Mouse (Mus musculus) G1E (cell line): ENCODE results near the gene Gm9803. TPM values are rescaled to one million over a fixed set of nuclear protein-coding genes. Genes with fewer than 3 reads are reported as not detected.

Experiments
- ATAC-seq: 2 replicates; pipeline ENCODE4 v1.8.0; 2016; ENCODE audit warnings: mild to moderate bottlenecking; ENCODE audit not compliant: insufficient number of reproducible peaks, poor library complexity, low FRiP score, severe bottlenecking; ENCODE audit errors: extremely low read depth
- DNase-seq: peaks from one replicate; pipeline ENCODE4 v3.0.0; 2012; ENCODE audit warnings: low spot score
- H3K27me3 ChIP-seq: 2 replicates; pipeline ENCODE4 v1.6.1; 2012; ENCODE audit warnings: mild to moderate bottlenecking, low read length, inconsistent platforms; ENCODE audit not compliant: insufficient read depth
- H3K36me3 ChIP-seq: replicated peaks from 2 replicates; pipeline ENCODE3; 2012; ENCODE audit warnings: mild to moderate bottlenecking, inconsistent platforms
- H3K4me1 ChIP-seq: 2 replicates; pipeline ENCODE4 v1.6.1; 2012; ENCODE audit warnings: low read depth, low read length, inconsistent platforms, mixed read lengths; ENCODE audit not compliant: insufficient read depth
- H3K4me3 ChIP-seq: 2 replicates; pipeline ENCODE4 v1.5.1; 2012; ENCODE audit warnings: low read depth, mild to moderate bottlenecking, inconsistent platforms, low read length, moderate library complexity, mixed read lengths
- H3K9me3 ChIP-seq: replicated peaks from 2 replicates; pipeline ENCODE4 v1.6.1; 2012; ENCODE audit warnings: inconsistent platforms
- CTCF ChIP-seq: IDR thresholded peaks from 2 replicates; pipeline ENCODE4 v1.5.1; 2012; ENCODE audit warnings: low read depth, low read length, inconsistent platforms, mixed read lengths
- GATA1 ChIP-seq: IDR thresholded peaks from 2 replicates; pipeline ENCODE4 v1.6.1; 2012; ENCODE audit warnings: borderline replicate concordance, low read length, inconsistent platforms, mixed read lengths
- GATA2 ChIP-seq: IDR thresholded peaks from 2 replicates; pipeline ENCODE4 v1.6.1; 2012; ENCODE audit warnings: low read depth, low read length, inconsistent platforms, borderline replicate concordance
- POLR2AphosphoS5 ChIP-seq: IDR thresholded peaks from 2 replicates; pipeline ENCODE4 v1.6.1; 2012; ENCODE audit warnings: low read depth, low read length, inconsistent platforms; ENCODE audit not compliant: insufficient replicate concordance
- TAL1 ChIP-seq: conservative IDR thresholded peaks from 2 replicates; pipeline ENCODE4 v1.6.1; 2012; ENCODE audit warnings: low read depth, low read length, inconsistent platforms, mixed read lengths
- polyA plus RNA-seq: library from polyadenylated mRNA; stranded (reverse); fragments of >175 nt; gene quantifications from 2 replicates; pipeline ENCODE4 v1.2.3, GENCODE M21; 2012
- total RNA-seq, 2 experiments: library from RNA; stranded (forward) in 1 of 2; stranded (reverse) in 1 of 2; fragments of 200-1000 nt in 1 of 2; fragments of >200 nt in 1 of 2; fragmentation: Nextera tagmentation in 1 of 2; gene quantifications; 2 replicates each; pipeline ENCODE4 v1.2.3; 2014 to 2017

Gm9803 gene
- total and polyA plus RNA-seq, 3 experiments: 2.9 to 33.3 (median 6.9) TPM

DNA sequence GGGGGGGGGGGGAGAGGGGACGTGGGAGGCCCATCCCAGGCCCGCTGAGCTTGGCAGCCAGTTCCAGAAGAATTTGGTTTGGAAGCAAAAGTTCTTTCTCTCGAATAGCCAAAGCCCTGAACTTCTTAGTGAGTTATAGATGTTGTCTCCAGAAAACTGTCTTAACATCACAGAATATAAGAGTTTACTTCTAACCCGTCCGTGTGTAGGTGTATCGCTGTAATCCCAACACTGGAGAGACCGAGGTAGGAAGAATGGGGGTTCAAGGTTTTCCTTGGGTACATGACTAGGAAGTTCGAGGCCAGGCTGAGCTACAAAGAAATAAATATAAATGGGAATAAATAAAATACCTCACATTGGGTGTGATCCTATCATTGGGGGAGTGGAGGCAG, 17.3 kb downstream of the Gm9803 start:
- H3K36me3 ChIP-seq: peaks cover 24% of the 10 kb centered on the region
- H3K27me3 ChIP-seq: no peaks in the 10 kb centered on the region
- H3K4me3 ChIP-seq: no peak overlapping the region; the same call in 1 of the 2 replicates
- DNase-seq (no peak), ATAC-seq (no peak)
- peaks cover 13% of the 10 kb centered on the region for H3K4me1 ChIP-seq
- no peaks in the 10 kb centered on the region for H3K9me3 ChIP-seq
- TF ChIP-seq GATA1: no peak
- TF ChIP-seq POLR2AphosphoS5: no peak
- no peak for TF ChIP-seq TAL1
- TF ChIP-seq CTCF: no peak
- TF ChIP-seq GATA2: no peak

DNA sequence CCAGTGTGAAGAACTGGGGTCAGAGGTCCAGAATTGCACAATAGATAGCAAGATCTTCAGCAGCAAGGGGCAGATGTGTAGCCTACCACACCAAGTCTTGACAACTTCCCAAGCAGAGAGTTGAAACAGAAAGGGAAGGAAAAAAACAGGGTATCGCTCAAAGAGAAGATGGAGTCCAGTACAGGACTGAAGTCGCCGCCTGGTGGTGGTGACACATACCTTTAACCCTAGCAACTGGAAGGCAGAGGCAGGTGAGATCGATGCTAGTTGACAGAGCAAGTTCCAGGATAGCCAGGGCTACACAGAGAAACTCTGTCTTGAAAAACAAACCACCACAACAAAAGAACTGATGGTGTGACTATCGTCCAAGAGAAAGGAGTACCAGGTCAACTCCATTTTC, 25.5 kb downstream of the Gm9803 start:
- H3K36me3 ChIP-seq: no peaks in the 10 kb centered on the region
- 0 out of 2 replicates have a peak, but pooled peaks cover 2% of the 10 kb centered on the region for H3K9me3 ChIP-seq
- TF ChIP-seq CTCF: no peak
- no peak for TF ChIP-seq TAL1
- no peak for TF ChIP-seq GATA1
- TF ChIP-seq POLR2AphosphoS5: no peak
- TF ChIP-seq GATA2: no peak
- ATAC-seq (no peak), DNase-seq (no peak)
- H3K27me3 ChIP-seq: peaks cover 3% of the 10 kb centered on the region; the same call in 1 of the 2 replicates
- H3K4me3 ChIP-seq: no peak overlapping the region
- H3K4me1 ChIP-seq: peaks cover 3% of the 10 kb centered on the region; the same call in 1 of the 2 replicates

DNA sequence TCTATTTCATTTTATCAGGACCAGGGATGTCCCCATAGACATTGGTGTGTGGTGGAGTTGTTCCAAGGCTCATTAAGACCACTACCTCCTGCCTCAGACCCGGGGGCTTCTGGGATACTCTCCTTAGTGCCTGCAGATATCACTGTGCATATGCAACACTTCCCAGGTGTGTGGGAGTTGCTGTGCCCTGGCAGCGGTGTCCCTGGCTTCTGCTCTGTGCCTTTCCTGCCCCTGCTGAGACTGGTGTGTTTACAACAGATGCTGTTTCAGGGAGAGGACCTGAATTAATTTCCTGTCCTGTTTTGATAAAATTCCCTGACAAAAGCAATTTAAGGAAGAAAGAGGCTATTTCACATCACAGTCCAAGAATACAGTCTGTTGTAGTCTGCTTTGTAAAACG, 27.0 kb downstream of the Gm9803 start:
- peaks cover 3% of the 10 kb centered on the region; the same call in 1 of the 2 replicates for H3K27me3 ChIP-seq
- DNase-seq (no peak), ATAC-seq (no peak)
- TF ChIP-seq GATA1 (no peak), GATA2 (no peak), CTCF (no peak), TAL1 (no peak), POLR2AphosphoS5 (no peak)
- H3K4me1 ChIP-seq: no peaks in the 10 kb centered on the region
- H3K4me3 ChIP-seq: no peak overlapping the region
- 0 out of 2 replicates have a peak, but pooled peaks cover 2% of the 10 kb centered on the region for H3K9me3 ChIP-seq
- H3K36me3 ChIP-seq: no peaks in the 10 kb centered on the region

DNA sequence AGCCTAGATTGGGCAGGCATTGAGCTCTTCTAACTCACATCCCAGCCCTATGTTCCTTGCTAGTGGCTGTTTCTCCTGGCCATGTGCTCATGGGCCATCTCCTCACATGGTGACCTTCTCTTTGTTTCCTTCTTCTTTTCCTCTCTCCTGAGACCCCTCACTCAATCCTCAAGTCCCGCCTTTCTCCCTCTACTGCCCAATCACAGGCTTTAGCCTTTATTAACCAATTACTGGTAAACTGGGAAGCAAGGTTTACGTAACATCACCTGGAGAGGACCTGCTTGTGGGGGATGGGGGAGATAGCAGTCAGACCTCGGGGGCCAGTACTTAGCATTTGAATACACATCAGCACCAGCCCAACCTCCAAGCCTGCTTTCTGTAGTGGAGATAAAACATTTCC, 27.5 kb downstream of the Gm9803 start:
- Histone ChIP-seq H3K9me3 (0 out of 2 replicates have a peak, but pooled peaks cover 2% of the 10 kb centered on the region), H3K36me3 (no peaks in the 10 kb centered on the region), H3K4me3 (no peak overlapping the region), H3K4me1 (no peaks in the 10 kb centered on the region), H3K27me3 (peaks cover 3% of the 10 kb centered on the region; the same call in 1 of the 2 replicates)
- no peak for ATAC-seq
- no peak for TF ChIP-seq POLR2AphosphoS5
- TF ChIP-seq CTCF: no peak
- TF ChIP-seq TAL1: no peak
- TF ChIP-seq GATA2: no peak
- no peak for TF ChIP-seq GATA1
- DNase-seq: no peak

DNA sequence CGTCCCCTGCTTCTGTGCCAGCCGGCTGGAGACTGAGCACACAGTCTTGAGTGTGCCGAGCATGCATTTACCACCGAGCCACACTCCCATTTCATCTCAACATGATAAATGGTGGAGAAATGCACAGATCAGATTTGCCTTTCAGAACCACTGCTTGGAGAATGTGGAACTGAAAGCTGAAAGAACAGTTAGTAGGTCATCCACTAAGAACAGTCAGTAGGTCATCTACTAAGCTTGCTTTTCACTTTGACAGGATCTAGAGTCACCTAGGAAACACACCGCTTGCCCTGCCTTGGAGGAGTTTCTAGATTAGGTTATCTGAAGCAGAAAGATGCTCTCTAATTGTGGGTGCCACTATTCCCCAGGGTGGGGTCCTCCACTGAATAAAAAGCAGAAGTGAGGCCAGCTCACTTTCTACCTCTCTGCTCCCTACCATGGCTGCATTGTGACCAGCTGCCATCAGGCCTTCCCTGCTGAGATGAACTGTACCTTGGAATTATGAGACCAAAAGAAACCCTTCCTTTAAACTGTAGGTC, 33.8 kb downstream of the Gm9803 start:
- Histone ChIP-seq H3K9me3 (0 out of 2 replicates have a peak, but pooled peaks cover 2% of the 10 kb centered on the region), H3K4me1 (peaks cover 3% of the 10 kb centered on the region; the same call in 1 of the 2 replicates), H3K36me3 (no peaks in the 10 kb centered on the region), H3K4me3 (no peak overlapping the region), H3K27me3 (0 out of 2 replicates have a peak, but pooled peaks cover 3% of the 10 kb centered on the region)
- TF ChIP-seq GATA1 (no peak), GATA2 (no peak), POLR2AphosphoS5 (no peak), TAL1 (no peak), CTCF (no peak)
- DNase-seq (no peak), ATAC-seq (no peak)

DNA sequence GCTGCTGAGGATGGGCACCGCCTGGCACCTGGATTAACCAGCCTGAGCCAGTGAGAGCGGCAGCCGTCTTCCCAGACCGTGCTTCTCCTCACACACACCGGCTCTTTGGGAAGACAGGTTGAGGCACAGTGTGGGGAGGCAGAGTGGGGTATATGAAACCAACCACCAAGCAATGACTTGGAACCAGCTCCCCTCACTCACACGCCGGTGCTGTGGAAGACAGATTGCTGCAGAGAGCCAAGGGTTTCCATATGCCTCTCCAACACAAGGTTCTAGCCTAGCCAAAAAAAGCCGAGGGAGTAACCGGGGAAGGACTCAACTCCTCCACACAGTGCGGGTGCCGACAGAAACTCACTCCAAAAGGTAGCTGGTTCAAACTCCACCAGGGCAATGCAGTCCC, 35.4 kb downstream of the Gm9803 start:
- TF ChIP-seq CTCF (no peak), POLR2AphosphoS5 (no peak), GATA1 (no peak), TAL1 (no peak), GATA2 (no peak)
- Histone ChIP-seq H3K4me1 (peaks cover 3% of the 10 kb centered on the region; the same call in 1 of the 2 replicates), H3K9me3 (no peaks in the 10 kb centered on the region), H3K4me3 (no peak overlapping the region), H3K36me3 (no peaks in the 10 kb centered on the region), H3K27me3 (0 out of 2 replicates have a peak, but pooled peaks cover 3% of the 10 kb centered on the region)
- DNase-seq (no peak), ATAC-seq (no peak)

DNA sequence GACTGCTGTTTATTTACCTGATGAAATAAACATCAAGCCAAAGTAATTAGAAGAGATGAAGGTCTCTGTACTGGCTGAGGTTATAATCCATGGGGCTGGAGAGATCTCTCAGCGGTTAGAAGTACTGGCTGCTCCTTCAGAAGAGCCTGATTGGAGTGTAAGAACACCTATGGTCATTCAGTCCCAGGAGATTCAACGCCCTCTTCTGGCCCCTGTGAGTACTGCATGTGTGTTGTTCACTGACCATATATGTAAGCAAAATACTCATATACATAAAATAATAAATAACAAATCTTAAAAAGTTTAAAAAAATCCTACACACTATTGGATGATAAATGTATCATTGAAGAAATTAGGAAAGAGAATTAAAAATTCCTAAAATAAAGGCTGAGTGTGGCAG, 36.9 kb downstream of the Gm9803 start:
- H3K9me3 ChIP-seq: no peaks in the 10 kb centered on the region
- H3K4me3 ChIP-seq: no peak overlapping the region
- no peak for DNase-seq
- no peaks in the 10 kb centered on the region for H3K36me3 ChIP-seq
- 0 out of 2 replicates have a peak, but pooled peaks cover 3% of the 10 kb centered on the region for H3K27me3 ChIP-seq
- peaks cover 3% of the 10 kb centered on the region; the same call in 1 of the 2 replicates for H3K4me1 ChIP-seq
- no peak for ATAC-seq
- TF ChIP-seq POLR2AphosphoS5: no peak
- TF ChIP-seq GATA2: no peak
- no peak for TF ChIP-seq CTCF
- TF ChIP-seq TAL1: no peak
- no peak for TF ChIP-seq GATA1
